Mouse (Mus musculus) ES-E14 (cell line): ENCODE data around the gene Zbtb14. TPM values are rescaled to one million over a fixed set of nuclear protein-coding genes. Genes with fewer than 3 reads are reported as not detected.
A peak's percentile ranks its signal among the peaks of the same experiment; 100 is the strongest.

Experiments
- DNase-seq: peaks from one replicate; pipeline ENCODE4 v3.0.0-alpha.2; 2013; ENCODE audit warnings: low read depth, low spot score
- H3K27ac ChIP-seq: 2 replicates; pipeline ENCODE4 v1.5.1; 2012; ENCODE audit warnings: low read depth, mild to moderate bottlenecking, low read length, moderate library complexity, mixed read lengths; ENCODE audit not compliant: poor library complexity, insufficient read depth, severe bottlenecking
- H3K36me3 ChIP-seq: 2 replicates; pipeline ENCODE4 v1.6.1; 2012; ENCODE audit warnings: mild to moderate bottlenecking, low read length, moderate library complexity, mixed read lengths; ENCODE audit not compliant: control insufficient read depth, poor library complexity, insufficient read depth, severe bottlenecking
- H3K4me1 ChIP-seq, 2 experiments: fragments of 150-350 bp in 1 of 2; sonication (generic) in 1 of 2; 2 replicates each; pipeline ENCODE4 v1.6.1; 2012; ENCODE audit warnings: low read length in 2 of 2, mild to moderate bottlenecking in 1 of 2, mixed read lengths in 1 of 2; ENCODE audit not compliant: control insufficient read depth in 2 of 2, insufficient read depth in 2 of 2, poor library complexity in 1 of 2
- H3K4me3 ChIP-seq, 2 experiments: fragments of 150-350 bp in 1 of 2; sonication (generic) in 1 of 2; 2 replicates each; pipeline ENCODE4 v1.5.1; 2012; ENCODE audit warnings: low read length in 2 of 2, low read depth in 1 of 2, mild to moderate bottlenecking in 1 of 2, mixed read lengths in 1 of 2; ENCODE audit not compliant: insufficient read depth in 1 of 2, poor library complexity in 1 of 2, severe bottlenecking in 1 of 2
- H3K9ac ChIP-seq: 2 replicates; pipeline ENCODE4 v1.6.1; 2012; ENCODE audit warnings: low read depth, mild to moderate bottlenecking, low read length, mixed read lengths; ENCODE audit not compliant: poor library complexity, insufficient read depth, severe bottlenecking
- H3K9me3 ChIP-seq: fragments of 150-350 bp; sonication (generic); 2 replicates; pipeline ENCODE4 v1.6.1; 2012; ENCODE audit warnings: low read depth, mild to moderate bottlenecking, low read length; ENCODE audit not compliant: control insufficient read depth, insufficient read depth
- CHD2 ChIP-seq: IDR thresholded peaks from 2 replicates; pipeline ENCODE4 v1.6.1; 2014; ENCODE audit warnings: mild to moderate bottlenecking, low read depth, low read length, inconsistent platforms
- HCFC1 ChIP-seq: IDR thresholded peaks from 2 replicates; pipeline ENCODE4 v1.6.1; 2012; ENCODE audit warnings: low read length, inconsistent platforms, borderline replicate concordance; ENCODE audit not compliant: insufficient read depth
- MAFK ChIP-seq: IDR thresholded peaks from 2 replicates; pipeline ENCODE4 v1.6.1; 2014; ENCODE audit warnings: mild to moderate bottlenecking, low read depth, low read length, inconsistent platforms; ENCODE audit not compliant: insufficient read depth
- ZC3H11A ChIP-seq: IDR thresholded peaks from 2 replicates; pipeline ENCODE4 v1.6.1; 2012; ENCODE audit warnings: low read depth, mild to moderate bottlenecking, inconsistent platforms, low read length, borderline replicate concordance
- ZNF384 ChIP-seq: IDR thresholded peaks from 2 replicates; pipeline ENCODE4 v1.6.1; 2012; ENCODE audit warnings: low read depth, low read length, inconsistent platforms
- in situ Hi-C, 2 experiments: fragments of 600-800 bp; cut with MboI; formaldehyde crosslinking; loops; one replicate each; pipeline ENCODE4 v1.15.1; 2025; ENCODE audit warnings: low sequenced_read_pairs in 2 of 2, inconsistent platforms in 1 of 2; ENCODE audit not compliant: unreplicated experiment in 2 of 2
- total RNA-seq: library from RNA; depleted of rRNA; stranded (reverse); fragments of 300-350 nt; gene quantifications from 2 replicates; pipeline ENCODE4 v1.2.3, GENCODE M21; 2012

Zbtb14 gene
- total RNA-seq, 1 experiment, result 7.1 TPM

GRCm38 (mm10) chr17:69398092-69398491, 15.2 kb downstream of the Zbtb14 start:
- no peak overlapping the region for H3K27ac ChIP-seq
- in situ Hi-C loops, result no loop called here
- H3K9me3 ChIP-seq, result no peaks in the 10 kb centered on the region
- DNase-seq, result peak; percentile 54
- no peaks in the 10 kb centered on the region for H3K36me3 ChIP-seq
- H3K9ac ChIP-seq, result no peak overlapping the region
- no peak overlapping the region for H3K4me3 ChIP-seq
- peaks cover 0 to 4% of the 10 kb centered on the region in 2 experiments; a peak in 1 of 4 replicates for H3K4me1 ChIP-seq
- TF ChIP-seq ZC3H11A, result no peak
- no peak for TF ChIP-seq ZNF384
- no peak for TF ChIP-seq CHD2
- no peak for TF ChIP-seq HCFC1
- no peak for TF ChIP-seq MAFK

GRCm38 (mm10) chr17:69401146-69401545, 18.3 kb downstream of the Zbtb14 start:
- DNase-seq, result no peak
- no peak overlapping the region for H3K4me3 ChIP-seq
- in situ Hi-C loops, result no loop called here
- H3K36me3 ChIP-seq, result no peaks in the 10 kb centered on the region
- peaks cover 0 to 3% of the 10 kb centered on the region in 2 experiments; a peak in 1 of 4 replicates for H3K4me1 ChIP-seq
- TF ChIP-seq ZNF384, result no peak
- TF ChIP-seq CHD2, result no peak
- TF ChIP-seq ZC3H11A, result no peak
- no peak for TF ChIP-seq HCFC1
- TF ChIP-seq MAFK, result no peak
- H3K27ac ChIP-seq, result no peak overlapping the region
- H3K9ac ChIP-seq, result no peak overlapping the region
- H3K9me3 ChIP-seq, result no peaks in the 10 kb centered on the region

- DNase-seq, result no peak
- Histone ChIP-seq H3K36me3 (no peaks in the 10 kb centered on the region), H3K9me3 (no peaks in the 10 kb centered on the region), H3K9ac (peak overlapping the region; percentile 94; the same call in 1 of the 2 replicates), H3K4me1 (no peaks in the 10 kb centered on the region), H3K4me3 (peak overlapping the region; percentile 75 to 91; a peak in 3 of 4 replicates), H3K27ac (no peak overlapping the region)
- in situ Hi-C loops, result no loop called here
- no peak for TF ChIP-seq HCFC1
- TF ChIP-seq ZNF384, result no peak
- TF ChIP-seq ZC3H11A, result no peak
- TF ChIP-seq CHD2, result no peak
- no peak for TF ChIP-seq MAFK
Observed at GRCm38 (mm10) chr17:69416163-69416562, 33.3 kb downstream of the Zbtb14 start.

GRCm38 (mm10) chr17:69416920-69417661, 34.2 kb downstream of the Zbtb14 start:
- in situ Hi-C loops, result no loop called here
- peak overlapping the region; percentile 75 to 91 for H3K4me3 ChIP-seq
- H3K9ac ChIP-seq, result peak overlapping the region; percentile 94
- peak overlapping the region; percentile 23 for H3K27ac ChIP-seq
- H3K9me3 ChIP-seq, result no peaks in the 10 kb centered on the region
- TF ChIP-seq ZNF384 (no peak), HCFC1 (peak; percentile 70)
- H3K36me3 ChIP-seq, result no peaks in the 10 kb centered on the region
- peaks cover 2% of the 10 kb centered on the region in 2 experiments; a peak in 1 of 4 replicates for H3K4me1 ChIP-seq
- DNase-seq, result peak; percentile 85
